Mouse (Mus musculus) E14TG2a.4 (cell line): ENCODE measurements around the gene Olfr1324.

ENCODE experiments used
- CTCF ChIP-seq: conservative IDR thresholded peaks from 2 replicates; pipeline ENCODE4 v1.5.1; 2014; ENCODE audit warnings: low read length
- POU5F1 ChIP-seq: IDR thresholded peaks from 2 replicates; pipeline ENCODE4 v1.6.1; 2014; ENCODE audit warnings: low read length, borderline replicate concordance

DNA sequence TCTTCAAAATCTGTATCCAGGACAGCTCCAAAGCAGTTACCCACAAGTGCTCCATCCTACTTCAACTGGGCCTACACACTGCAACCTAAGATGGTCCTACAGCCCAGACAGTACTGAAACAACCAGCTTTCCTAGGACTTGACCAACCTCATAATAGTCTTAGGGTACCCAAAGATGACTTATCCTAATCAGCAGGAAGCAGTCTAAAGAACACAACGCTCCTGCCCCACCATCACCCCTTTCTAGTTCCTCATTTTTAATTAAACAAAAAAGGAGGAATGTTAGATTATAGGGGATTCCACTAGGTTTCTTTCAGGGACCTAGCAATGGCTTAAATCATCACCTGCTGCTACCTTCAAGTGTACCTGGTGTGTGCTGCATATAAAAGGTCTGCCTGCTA is 15.1 kb upstream of the Olfr1324 start:
- TF ChIP-seq CTCF (no peak), POU5F1 (no peak)
